Mouse (Mus musculus) left cerebral cortex, postnatal 4 days (tissue): ENCODE data around the gene Gmeb1. TPM values are rescaled to one million over a fixed set of nuclear protein-coding genes. Genes with fewer than 3 reads are reported as not detected.
"Not testable (repeated sequence)": the region's sequence is repeated elsewhere in the genome, so short reads cannot be mapped to it uniquely, and the experiment has no call there.

Experiments used
- DNase-seq: peaks from one replicate; pipeline ENCODE4 v3.0.0-alpha.2; 2022
- intact Hi-C: fragments of 180-260 bp; cut with DNase I; formaldehyde crosslinking; loops from one replicate; pipeline ENCODE4 v1.15.1; 2025
- total RNA-seq, 2 experiments: library from RNA; stranded (reverse); gene quantifications; 2 replicates each; pipeline ENCODE4 v1.2.3; 2021

Gene Gmeb1
- total RNA-seq: 10 to 100 TPM; 35.2 to 36.0 TPM

GRCm38 (mm10) chr4:132261514-132262357 lies at the start of gene Gmeb1:
Gmeb1 (minus strand) TSS chr4:132261602.
- DNase-seq: peak; percentile 84
- intact Hi-C loops: no loop called here

- peak; percentile 40 for DNase-seq
- intact Hi-C loops: no loop called here
These were observed 48.6 kb upstream of the Gmeb1 start for GRCm38 (mm10) chr4:132309849-132310472.

GRCm38 (mm10) chr4:132309140-132309848 lies 47.9 kb upstream of the Gmeb1 start:
- DNase-seq: no peak
- intact Hi-C loops: no loop called here

- intact Hi-C loops: no loop called here
- DNase-seq: peak; percentile 92
These were observed 47.2 kb upstream of the Gmeb1 start for GRCm38 (mm10) chr4:132308437-132309139.

- intact Hi-C loops: no loop called here
These were observed 44.6 kb upstream of the Gmeb1 start for GRCm38 (mm10) chr4:132306004-132306403.

GRCm38 (mm10) chr4:132305276-132305675 lies 43.9 kb upstream of the Gmeb1 start:
- no peak for DNase-seq
- intact Hi-C loops: no loop called here

More at GRCm38 (mm10) chr4:132306004-132306403, 44.6 kb upstream of the Gmeb1 start:
- no peak for DNase-seq

- intact Hi-C loops, DNase-seq: not testable (repeated sequence)
These were observed 42.1 kb upstream of the Gmeb1 start for GRCm38 (mm10) chr4:132303484-132303883.

GRCm38 (mm10) chr4:132302939-132303479 lies 41.6 kb upstream of the Gmeb1 start, which contains the start of gene Rab42:
Rab42 (minus strand) TSS chr4:132303385.
- peak; percentile 47 for DNase-seq
- intact Hi-C loops: no loop called here

GRCm38 (mm10) chr4:132301965-132302938 lies 40.9 kb upstream of the Gmeb1 start:
- no peak for DNase-seq
- intact Hi-C loops: no loop called here

GRCm38 (mm10) chr4:132301486-132301885 lies 40.1 kb upstream of the Gmeb1 start:
- DNase-seq: no peak
- intact Hi-C loops: no loop called here

- DNase-seq: no peak
- intact Hi-C loops: loop anchor here (10.0 kb wide), 1 partner anchor 45 kb away; no protein-coding TSS in a partner anchor
These were observed 38.4 kb upstream of the Gmeb1 start for GRCm38 (mm10) chr4:132299849-132300248.

- intact Hi-C loops: loop anchor here (10.0 kb wide), 1 partner anchor 49 kb away; no protein-coding TSS in a partner anchor
These were observed 34.4 kb upstream of the Gmeb1 start for GRCm38 (mm10) chr4:132295696-132296390.

GRCm38 (mm10) chr4:132293682-132294240 lies 32.4 kb upstream of the Gmeb1 start:
- intact Hi-C loops: loop anchor here (10.0 kb wide), 1 partner anchor 51 kb away; no protein-coding TSS in a partner anchor
- DNase-seq: no peak

More at GRCm38 (mm10) chr4:132295696-132296390, 34.4 kb upstream of the Gmeb1 start:
- DNase-seq: no peak

GRCm38 (mm10) chr4:132292988-132293387 lies 31.6 kb upstream of the Gmeb1 start:
- peak; percentile 49 for DNase-seq
- intact Hi-C loops: loop anchor here (10.0 kb wide), 1 partner anchor 52 kb away; no protein-coding TSS in a partner anchor

- no peak for DNase-seq
- intact Hi-C loops: loop anchor here (10.0 kb wide), 1 partner anchor 53 kb away; no protein-coding TSS in a partner anchor
These were observed 30.4 kb upstream of the Gmeb1 start for GRCm38 (mm10) chr4:132291624-132292335.

GRCm38 (mm10) chr4:132291056-132291455 lies 29.7 kb upstream of the Gmeb1 start:
- no peak for DNase-seq
- intact Hi-C loops: loop anchor here (10.0 kb wide), 1 partner anchor 54 kb away; no protein-coding TSS in a partner anchor

GRCm38 (mm10) chr4:132288840-132289239 lies 27.4 kb upstream of the Gmeb1 start:
- intact Hi-C loops, DNase-seq: not testable (repeated sequence)
